Mouse (Mus musculus): ENCODE data around the gene Tbrg1. TPM values are rescaled to one million over a fixed set of nuclear protein-coding genes. Genes with fewer than 3 reads are reported as not detected.

Gene Tbrg1
- total and polyA plus RNA-seq, 2 experiments from 2014 or later: 63.5 to 97.0 TPM

DNA sequence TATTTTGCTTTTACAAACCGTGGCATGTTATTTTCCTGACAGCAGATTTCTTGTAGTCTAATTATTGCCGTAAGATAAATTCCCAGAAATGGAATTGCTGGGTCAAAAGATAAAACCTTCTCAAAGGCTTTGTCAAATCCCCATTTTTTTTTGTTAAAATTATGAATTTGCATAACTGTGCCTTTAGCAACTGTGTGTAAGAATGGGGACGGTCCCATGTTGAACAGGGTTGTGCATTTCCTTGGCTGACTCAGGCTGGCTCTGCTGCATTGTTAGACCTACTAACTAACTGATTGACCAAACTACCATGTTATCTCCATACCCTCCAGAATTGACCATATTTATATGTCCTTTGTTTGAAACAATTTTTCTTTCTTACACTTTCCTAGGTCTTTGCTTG lies 22.8 kb downstream of the Tbrg1 start:
- TF ChIP-seq CTCF (IDR thresholded peaks at IDR 0.05; ENCODE audit: low read depth): no peak
- Histone ChIP-seq H3K9ac (no peak overlapping the region), H3K4me3 (ENCODE audit: low read depth, low read length) (no peak overlapping the region), H3K36me3 (ENCODE audit: insufficient read depth) (no peaks in the 10 kb centered on the region), H3K9me3 (ENCODE audit: low read length) (no peaks in the 10 kb centered on the region), H3K4me2 (ENCODE audit: low read depth) (no peak overlapping the region), H3K4me1 (ENCODE audit: insufficient read depth) (no peaks in the 10 kb centered on the region), H3K27me3 (ENCODE audit: insufficient read depth, low read length) (no peaks in the 10 kb centered on the region), H3K27ac (ENCODE audit: low read depth, low read length) (no peak overlapping the region)
- DNase-seq (no peak), ATAC-seq (no peak)
- WGBS: 93% methylated on average over 3 of the region's 3 CpGs

DNA sequence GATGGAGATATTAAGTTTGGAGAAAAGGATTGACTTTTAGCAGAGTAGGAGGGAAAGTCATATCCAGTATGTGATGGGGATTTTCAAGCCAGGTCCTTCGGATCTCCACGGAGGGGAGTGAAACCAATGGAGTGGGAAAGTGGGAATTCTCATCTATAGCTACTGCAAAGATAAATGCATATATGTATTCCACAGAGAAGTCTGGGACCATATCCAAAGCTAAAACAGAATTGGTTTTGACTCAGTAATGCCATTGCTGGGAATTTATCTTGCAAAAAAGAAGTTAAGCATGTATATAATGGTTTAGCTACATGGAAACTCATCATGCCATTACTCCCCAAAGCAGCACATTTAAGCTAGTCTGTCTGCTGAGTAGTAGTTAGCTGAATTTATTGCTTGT lies 24.8 kb downstream of the Tbrg1 start:
- no peak overlapping the region for H3K4me2 ChIP-seq (ENCODE audit: low read depth)
- H3K27ac ChIP-seq (ENCODE audit: low read depth, low read length): no peak overlapping the region
- no peak for ATAC-seq
- 71% methylated on average over 2 of the region's 2 CpGs for WGBS
- no peak for TF ChIP-seq CTCF (IDR thresholded peaks at IDR 0.05; ENCODE audit: low read depth)
- H3K27me3 ChIP-seq (ENCODE audit: insufficient read depth, low read length): no peaks in the 10 kb centered on the region
- no peak overlapping the region for H3K4me3 ChIP-seq (ENCODE audit: low read depth, low read length)
- H3K36me3 ChIP-seq (ENCODE audit: insufficient read depth): no peaks in the 10 kb centered on the region
- no peak overlapping the region for H3K9ac ChIP-seq
- no peaks in the 10 kb centered on the region for H3K9me3 ChIP-seq (ENCODE audit: low read length)
- DNase-seq: no peak
- H3K4me1 ChIP-seq (ENCODE audit: insufficient read depth): no peaks in the 10 kb centered on the region

DNA sequence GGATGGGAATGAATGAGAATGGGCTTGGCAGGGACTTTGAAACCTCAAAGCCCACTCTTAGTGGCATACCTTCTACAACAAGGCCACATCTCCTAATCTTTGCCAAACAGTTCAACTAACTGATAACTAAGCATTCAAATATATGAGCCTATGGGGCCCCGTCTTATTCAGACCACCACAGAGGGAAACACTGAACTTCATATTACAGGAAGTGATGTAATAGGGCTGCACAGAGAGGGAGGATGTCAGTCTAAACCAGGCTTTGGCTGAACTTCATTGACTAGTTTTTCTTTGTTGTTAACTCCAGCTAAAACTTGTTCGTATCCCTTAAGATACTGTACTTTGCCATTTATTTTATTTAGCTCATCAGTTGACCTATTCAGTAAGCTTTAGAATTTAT lies 27.2 kb downstream of the Tbrg1 start:
- H3K36me3 ChIP-seq (ENCODE audit: insufficient read depth): no peaks in the 10 kb centered on the region
- no peaks in the 10 kb centered on the region for H3K27me3 ChIP-seq (ENCODE audit: insufficient read depth, low read length)
- no peak overlapping the region for H3K27ac ChIP-seq (ENCODE audit: low read depth, low read length)
- no peak overlapping the region for H3K4me3 ChIP-seq (ENCODE audit: low read depth, low read length)
- DNase-seq (no peak), ATAC-seq (no peak)
- TF ChIP-seq CTCF (IDR thresholded peaks at IDR 0.05; ENCODE audit: low read depth): no peak
- no peaks in the 10 kb centered on the region for H3K9me3 ChIP-seq (ENCODE audit: low read length)
- no peak overlapping the region for H3K4me2 ChIP-seq (ENCODE audit: low read depth)
- 93% methylated on average over 2 of the region's 2 CpGs for WGBS
- H3K4me1 ChIP-seq (ENCODE audit: insufficient read depth): peaks cover 16% of the 10 kb centered on the region
- no peak overlapping the region for H3K9ac ChIP-seq

DNA sequence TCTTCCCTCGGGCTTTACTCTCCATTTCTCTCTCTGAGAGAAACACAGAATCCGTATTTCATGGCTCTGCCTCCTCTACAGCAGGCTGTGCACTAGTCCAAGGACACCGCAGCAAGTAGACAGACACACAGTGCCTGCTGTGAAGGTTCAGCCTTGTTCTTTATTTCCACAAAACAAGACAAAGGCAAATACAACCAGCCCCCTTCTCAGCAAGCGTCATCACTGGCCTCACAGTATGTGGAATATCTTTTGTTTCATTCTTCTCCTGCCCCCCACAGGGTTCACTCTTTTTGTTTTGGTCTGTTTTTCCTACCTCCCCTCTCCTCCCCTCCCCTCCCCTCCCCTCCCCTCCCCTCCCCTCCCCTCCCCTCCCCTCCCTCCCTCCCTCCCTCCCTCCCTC lies 28.5 kb downstream of the Tbrg1 start:
- H3K4me1 ChIP-seq (ENCODE audit: insufficient read depth): peaks cover 17% of the 10 kb centered on the region
- TF ChIP-seq CTCF (IDR thresholded peaks at IDR 0.05; ENCODE audit: low read depth): no peak
- H3K4me2 ChIP-seq (ENCODE audit: low read depth): no peak overlapping the region
- 41% methylated on average over 4 of the region's 4 CpGs for WGBS
- no peaks in the 10 kb centered on the region for H3K36me3 ChIP-seq (ENCODE audit: insufficient read depth)
- H3K9me3 ChIP-seq (ENCODE audit: low read length): no peaks in the 10 kb centered on the region
- no peak overlapping the region for H3K27ac ChIP-seq (ENCODE audit: low read depth, low read length)
- ATAC-seq (no peak), DNase-seq (no peak)
- H3K4me3 ChIP-seq (ENCODE audit: low read depth, low read length): no peak overlapping the region
- H3K9ac ChIP-seq: no peak overlapping the region
- H3K27me3 ChIP-seq (ENCODE audit: insufficient read depth, low read length): no peaks in the 10 kb centered on the region

DNA sequence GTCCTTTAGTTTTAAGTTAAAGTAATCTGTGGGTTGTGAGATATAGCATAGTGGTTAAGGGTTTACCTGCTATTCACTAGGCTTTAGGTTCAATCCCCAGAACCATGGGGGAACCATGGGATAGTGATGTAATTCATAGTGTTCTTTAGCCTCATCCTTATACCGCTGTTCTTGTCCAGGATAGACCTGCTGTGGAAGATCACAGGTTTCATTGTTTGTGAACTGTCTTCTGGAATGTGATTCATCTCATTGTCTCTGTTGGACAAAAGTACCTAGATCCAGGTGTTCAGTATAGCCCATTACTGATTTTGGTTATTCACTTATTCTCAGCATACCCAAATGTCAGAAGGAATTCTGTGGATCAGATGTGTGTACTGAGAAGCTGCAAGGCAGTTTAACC lies 29.8 kb downstream of the Tbrg1 start:
- H3K9me3 ChIP-seq (ENCODE audit: low read length): no peaks in the 10 kb centered on the region
- H3K4me3 ChIP-seq (ENCODE audit: low read depth, low read length): no peak overlapping the region
- DNase-seq (no peak), ATAC-seq (no peak)
- no peaks in the 10 kb centered on the region for H3K36me3 ChIP-seq (ENCODE audit: insufficient read depth)
- 95% methylated on average over 1 of the region's 1 CpGs for WGBS
- H3K27me3 ChIP-seq (ENCODE audit: insufficient read depth, low read length): no peaks in the 10 kb centered on the region
- H3K4me2 ChIP-seq (ENCODE audit: low read depth): no peak overlapping the region
- no peak overlapping the region for H3K27ac ChIP-seq (ENCODE audit: low read depth, low read length)
- H3K4me1 ChIP-seq (ENCODE audit: insufficient read depth): peaks cover 17% of the 10 kb centered on the region
- no peak overlapping the region for H3K9ac ChIP-seq
- TF ChIP-seq CTCF (IDR thresholded peaks at IDR 0.05; ENCODE audit: low read depth): no peak

DNA sequence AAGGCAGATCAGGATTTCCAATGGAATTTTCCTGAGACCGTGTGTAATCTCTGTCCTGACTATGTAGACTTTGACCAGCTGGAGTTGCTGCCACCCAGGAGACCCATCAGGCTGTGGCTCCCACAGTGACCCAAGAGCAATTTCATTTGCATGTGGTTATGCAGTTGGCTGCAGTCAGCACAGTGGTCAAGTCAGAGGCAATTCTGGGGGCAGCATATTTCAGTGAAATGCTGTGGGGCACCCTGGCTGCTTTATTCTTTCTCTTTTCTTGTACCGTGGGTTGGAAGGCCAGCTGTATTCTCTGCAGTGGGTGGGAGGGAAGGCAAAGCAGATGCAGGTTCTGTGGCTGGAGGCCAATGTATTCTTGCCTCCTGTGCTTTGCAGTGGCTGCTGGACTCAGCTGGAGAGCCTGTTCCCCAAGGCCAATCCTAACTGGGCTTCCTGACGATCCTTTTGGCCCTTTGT lies 31.0 kb downstream of the Tbrg1 start:
- Histone ChIP-seq H3K9me3 (ENCODE audit: low read length) (no peaks in the 10 kb centered on the region), H3K4me3 (ENCODE audit: low read depth, low read length) (no peak overlapping the region), H3K4me1 (ENCODE audit: insufficient read depth) (peaks cover 17% of the 10 kb centered on the region), H3K27ac (ENCODE audit: low read depth, low read length) (peak overlapping the region; percentile 91), H3K36me3 (ENCODE audit: insufficient read depth) (no peaks in the 10 kb centered on the region), H3K27me3 (ENCODE audit: insufficient read depth, low read length) (no peaks in the 10 kb centered on the region), H3K9ac (peak overlapping the region; percentile 40), H3K4me2 (ENCODE audit: low read depth) (peak overlapping the region; percentile 38)
- WGBS: 8% methylated on average over 3 of the region's 3 CpGs
- ATAC-seq (peak; percentile 8), DNase-seq (no peak)
- no peak for TF ChIP-seq CTCF (IDR thresholded peaks at IDR 0.05; ENCODE audit: low read depth)

DNA sequence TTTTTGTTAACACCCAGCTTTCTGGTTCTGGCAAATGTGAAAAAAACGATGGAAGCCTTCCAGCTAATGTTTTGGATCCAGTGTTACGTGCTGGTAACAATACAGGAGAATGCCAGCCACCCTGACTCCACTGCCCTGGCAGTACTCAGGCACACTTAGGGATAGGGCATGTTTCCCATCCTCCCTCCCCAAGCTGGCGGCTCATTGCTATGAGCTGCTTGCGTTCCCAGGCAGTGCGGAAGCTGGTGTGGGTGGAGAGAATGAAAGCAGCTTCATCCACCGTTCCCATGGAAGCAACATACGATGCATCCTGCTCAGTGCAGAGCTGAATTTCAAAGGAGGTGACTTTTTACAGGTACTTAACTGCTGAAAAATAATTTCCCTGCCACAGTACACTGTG lies 31.5 kb downstream of the Tbrg1 start:
- Histone ChIP-seq H3K9ac (peak overlapping the region; percentile 40), H3K4me1 (ENCODE audit: insufficient read depth) (peaks cover 17% of the 10 kb centered on the region), H3K9me3 (ENCODE audit: low read length) (no peaks in the 10 kb centered on the region), H3K4me2 (ENCODE audit: low read depth) (peak overlapping the region; percentile 38), H3K36me3 (ENCODE audit: insufficient read depth) (no peaks in the 10 kb centered on the region), H3K4me3 (ENCODE audit: low read depth, low read length) (0 out of 2 replicates have a peak overlapping the region, but pooled peaks have one; percentile 3), H3K27ac (ENCODE audit: low read depth, low read length) (peak overlapping the region; percentile 91), H3K27me3 (ENCODE audit: insufficient read depth, low read length) (no peaks in the 10 kb centered on the region)
- DNase-seq: peak; percentile 90
- WGBS: 8% methylated on average over 7 of the region's 7 CpGs
- peak; percentile 92 for ATAC-seq
- no peak for TF ChIP-seq CTCF (IDR thresholded peaks at IDR 0.05; ENCODE audit: low read depth)
